Mouse (Mus musculus): ENCODE data around the gene Creb3l4.

Creb3l4 gene

DNA sequence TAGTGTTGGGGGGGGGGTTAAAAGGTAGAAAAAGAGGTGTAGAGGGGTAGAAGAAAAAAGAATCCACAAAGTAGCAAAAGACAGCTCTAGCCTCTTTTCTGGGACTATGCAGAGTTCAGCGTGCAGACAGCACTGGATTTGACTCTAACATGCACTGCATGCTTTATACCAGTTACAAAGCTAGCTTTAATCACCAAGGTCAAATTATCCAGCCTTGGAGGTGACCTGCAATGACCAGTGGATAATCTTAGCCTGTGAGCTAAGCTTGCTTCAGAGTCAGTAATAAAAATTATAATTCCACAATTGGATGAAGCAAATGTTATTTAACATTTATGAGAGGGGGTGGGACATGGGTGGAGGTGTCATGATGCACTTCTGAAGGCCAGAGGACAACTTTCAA, 47.7 kb downstream of the Creb3l4 start:
- no peak for DNase-seq (ENCODE audit: low read depth in 2 of 2, low spot score in 2 of 2)

DNA sequence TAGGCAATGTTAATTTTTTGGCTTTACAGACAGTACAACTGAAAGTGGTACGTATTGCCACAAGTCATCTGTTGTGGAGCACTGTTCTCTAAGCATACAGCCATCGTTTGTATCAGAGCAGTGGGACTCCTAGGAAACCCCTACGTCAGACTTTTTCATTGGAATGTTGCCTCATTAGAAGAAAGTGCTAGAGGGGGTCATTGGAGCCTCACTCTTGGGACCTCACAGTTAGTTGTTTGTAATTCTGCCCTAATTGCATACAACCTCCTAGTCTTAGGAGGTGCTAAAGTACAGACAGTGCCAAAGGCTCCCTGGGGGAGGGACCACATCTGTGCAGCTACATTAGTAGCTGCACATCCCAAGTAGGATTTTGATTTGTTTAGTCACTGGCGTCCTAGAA, 48.6 kb downstream of the Creb3l4 start:
- no peak for DNase-seq (ENCODE audit: low read depth in 2 of 2, low spot score in 2 of 2)

DNA sequence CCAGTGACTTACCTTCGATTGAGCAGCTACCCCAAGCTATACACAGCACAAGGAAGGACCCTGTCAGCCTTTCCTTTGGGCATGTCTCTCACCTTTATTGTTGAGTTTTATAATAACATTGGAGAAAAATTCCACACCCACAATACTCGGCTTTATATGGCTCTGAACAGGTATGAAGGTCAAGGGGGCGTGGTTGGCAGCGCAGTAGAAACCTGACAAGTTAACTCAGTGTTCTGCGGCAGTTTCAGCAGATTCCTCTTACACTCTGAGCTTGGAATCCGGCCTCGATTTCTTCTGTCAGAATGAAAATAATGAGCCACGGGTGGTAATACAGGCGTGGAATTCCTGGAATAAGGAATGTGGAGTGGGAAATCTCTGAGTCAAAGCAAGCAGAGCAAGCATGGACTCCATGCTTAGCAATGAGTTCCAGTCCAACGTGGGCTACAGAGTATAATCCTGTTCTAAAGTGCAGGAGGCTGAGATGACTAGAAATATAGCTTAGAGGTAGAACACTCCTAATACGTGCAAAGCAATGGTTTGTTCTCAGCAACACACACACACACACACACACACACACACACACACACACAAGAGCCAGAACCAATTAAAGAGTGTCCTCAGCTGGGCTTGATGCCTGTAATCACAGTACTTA, 52.3 kb downstream of the Creb3l4 start:
- DNase-seq (ENCODE audit: low read depth in 2 of 2, low spot score in 2 of 2), result no peak

All from CD8-positive naive resting alpha-beta T cell, adult 2 months (primary cell).